Mouse (Mus musculus): ENCODE results near the gene Lrrk1. TPM values are rescaled to one million over a fixed set of nuclear protein-coding genes. Genes with fewer than 3 reads are reported as not detected.

Lrrk1 gene
- total RNA-seq, 4 experiments from 2014 or later: 2.2 to 3.8 (median 2.9) TPM

DNA sequence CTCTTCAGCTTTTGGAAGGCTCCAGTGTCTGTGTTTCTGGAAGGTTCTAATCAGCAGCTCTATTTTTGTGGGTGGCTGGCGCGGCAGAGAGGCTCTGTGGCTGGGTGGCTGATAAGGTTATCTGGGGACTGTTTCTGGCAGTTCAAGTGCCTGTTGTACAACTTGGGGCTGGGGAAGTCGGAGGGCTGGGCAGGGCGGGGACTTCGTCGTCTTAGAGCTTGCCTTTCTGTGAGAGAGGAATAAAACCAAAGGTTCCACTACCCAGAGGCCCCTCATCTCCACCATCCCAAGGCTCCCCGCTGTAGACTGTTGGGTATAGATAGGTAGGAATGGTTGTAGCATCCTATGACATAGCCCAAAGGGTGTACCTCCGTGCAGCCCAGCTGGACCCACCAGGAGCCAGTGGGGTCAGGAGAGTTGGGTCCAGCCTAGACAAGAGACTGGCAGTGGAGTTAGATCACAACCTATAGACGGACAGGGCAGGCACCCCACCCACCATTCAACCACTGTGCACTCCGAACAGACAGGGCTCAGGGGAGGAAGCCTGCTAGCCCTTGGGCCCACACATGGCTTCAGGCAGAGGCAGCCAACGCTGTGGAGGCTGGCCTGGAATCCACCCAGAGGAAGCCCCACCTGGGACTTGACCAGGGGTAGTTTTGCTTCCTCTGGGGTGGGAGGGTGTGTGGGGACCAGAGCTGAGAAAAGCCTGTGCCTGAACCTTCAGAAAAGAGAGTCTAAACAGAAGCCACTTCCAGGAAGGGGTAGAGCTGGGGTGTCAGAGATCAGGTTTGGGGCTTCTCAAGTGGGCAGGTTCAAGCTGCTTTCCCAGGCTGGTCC, 191.3 kb downstream of the Lrrk1 start:
- no peak for DNase-seq (ENCODE audit: low spot score in 2 of 2)

DNA sequence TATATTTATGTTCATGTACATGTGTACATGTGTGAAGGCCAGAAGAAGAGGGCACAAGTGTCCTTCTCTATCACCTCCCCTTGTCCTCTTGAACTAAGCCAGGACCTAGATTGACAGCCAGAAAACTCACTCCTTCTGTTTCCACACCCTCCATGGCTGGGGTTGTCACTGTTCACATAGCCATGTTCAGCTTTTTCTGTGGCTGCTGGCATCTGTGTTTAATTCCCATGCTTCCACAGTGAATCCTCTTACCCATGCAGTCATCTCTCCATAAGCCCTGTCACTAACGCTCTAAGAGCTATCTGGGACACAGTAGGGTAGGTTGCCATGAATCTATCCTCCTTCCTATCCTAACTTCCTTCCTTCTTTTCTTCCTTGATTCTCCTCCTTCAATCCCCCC, 192.3 kb downstream of the Lrrk1 start:
- DNase-seq (ENCODE audit: low spot score in 2 of 2): no peak

DNA sequence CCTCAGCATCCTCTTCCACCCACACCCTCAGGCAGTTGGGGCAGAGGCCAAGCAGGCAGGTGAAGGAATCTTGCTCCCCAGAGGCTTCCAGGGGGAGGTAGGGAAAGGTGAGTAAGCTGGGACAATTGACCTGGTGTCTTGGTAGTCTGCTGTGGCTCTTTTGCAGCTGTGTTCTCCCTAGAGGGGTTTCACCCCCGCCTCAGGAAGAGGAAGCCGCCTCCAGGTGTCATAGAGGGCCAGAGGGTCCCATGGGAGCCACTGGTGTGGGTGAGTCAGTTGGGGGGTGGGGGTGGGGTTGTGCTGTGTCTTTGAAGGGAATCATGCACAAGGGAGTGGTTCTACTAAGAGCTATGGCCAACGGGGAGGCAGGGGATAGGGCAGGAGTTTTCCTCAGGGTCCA, 193.6 kb downstream of the Lrrk1 start:
- DNase-seq (ENCODE audit: low spot score in 2 of 2): no peak

DNA sequence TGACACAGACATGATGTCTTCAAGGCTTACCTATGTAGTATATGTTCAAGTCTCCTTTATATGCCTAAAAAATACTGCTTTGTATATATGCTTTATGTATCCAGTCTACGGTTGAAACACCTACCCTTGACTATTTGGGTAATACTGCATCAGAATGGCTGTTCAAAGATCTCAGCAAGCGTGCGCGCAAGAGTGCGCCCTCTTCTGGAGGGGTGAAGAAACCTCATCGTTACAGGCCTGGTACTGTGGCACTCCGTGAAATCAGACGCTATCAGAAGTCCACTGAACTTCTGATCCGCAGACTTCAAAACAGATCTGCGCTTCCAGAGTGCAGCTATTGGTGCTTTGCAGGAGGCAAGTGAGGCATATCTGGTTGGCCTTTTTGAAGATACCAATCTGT, 197.8 kb downstream of the Lrrk1 start:
- DNase-seq (ENCODE audit: low spot score in 2 of 2): peak in 1 of 2 experiments; percentile 1

DNA sequence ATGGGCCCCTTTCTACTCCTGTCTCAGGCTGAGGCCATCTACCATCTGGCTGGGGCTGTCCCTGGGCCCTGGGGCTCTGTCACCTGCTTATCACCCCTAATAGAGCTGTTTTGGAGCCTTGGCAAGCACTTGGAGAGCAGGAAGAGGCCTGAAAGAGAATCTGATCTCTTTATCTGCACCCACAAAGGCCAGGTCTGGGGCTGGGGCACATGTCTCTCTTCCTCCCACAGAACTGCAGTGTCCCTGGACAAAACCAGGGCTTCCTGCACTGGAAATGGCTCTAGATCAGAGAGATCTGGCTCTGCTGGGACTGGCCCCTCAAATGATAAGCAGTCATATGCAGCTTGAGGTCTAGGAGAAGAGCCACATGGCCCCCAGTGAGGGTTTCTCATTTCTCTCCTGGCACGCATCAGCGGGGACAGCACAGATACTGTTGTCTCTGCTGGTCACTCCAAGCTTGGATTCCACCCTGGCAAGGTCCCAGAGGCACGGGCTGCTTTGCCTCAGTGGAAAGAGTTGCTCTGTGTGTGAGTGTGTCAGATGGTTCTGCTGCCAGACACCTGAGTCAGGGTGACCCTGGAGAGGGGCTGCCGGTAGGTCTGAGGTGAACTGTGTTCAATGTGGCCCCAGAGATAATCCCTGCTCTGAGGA, 200.4 kb downstream of the Lrrk1 start:
- DNase-seq (ENCODE audit: low spot score in 2 of 2): no peak

DNA sequence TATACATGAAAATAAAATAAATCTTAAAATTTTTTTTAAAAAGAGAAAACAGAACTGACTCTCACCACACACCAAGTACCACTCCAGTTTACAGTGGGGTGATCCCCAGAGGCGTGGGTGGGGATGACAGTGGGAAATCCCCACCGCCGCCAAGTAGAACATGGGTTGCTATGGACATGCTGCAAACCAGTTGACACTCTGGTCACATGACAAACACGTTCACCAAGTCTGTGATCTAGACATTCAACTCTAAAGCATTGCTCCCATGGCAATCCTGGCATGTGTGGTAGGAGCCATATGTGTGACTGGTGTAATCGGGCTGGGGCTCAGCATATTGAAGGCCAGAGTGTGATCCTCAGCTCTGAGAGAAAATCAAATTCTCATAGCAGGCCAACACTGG, 202.8 kb downstream of the Lrrk1 start:
- DNase-seq (ENCODE audit: low spot score in 2 of 2): no peak

DNA sequence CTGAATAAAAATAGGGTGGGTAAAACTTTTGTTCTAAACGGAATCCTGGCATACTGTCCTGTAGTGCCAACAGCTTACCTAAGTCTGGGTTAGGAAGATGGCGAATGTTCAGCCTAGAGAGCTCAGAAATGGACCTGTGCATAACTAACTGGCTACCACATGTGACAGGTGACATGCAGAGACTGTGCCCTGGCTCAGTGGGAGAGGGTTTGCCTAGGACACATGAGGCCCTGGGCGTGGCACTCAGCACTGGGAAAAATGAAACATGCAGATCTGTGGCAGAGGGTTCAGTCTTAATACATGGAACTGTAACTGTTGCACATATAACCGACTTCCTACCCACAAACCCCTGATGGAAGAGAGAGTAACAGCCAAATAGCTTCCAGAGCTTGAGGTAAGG, 204.1 kb downstream of the Lrrk1 start:
- DNase-seq (ENCODE audit: low spot score in 2 of 2): no peak

DNA sequence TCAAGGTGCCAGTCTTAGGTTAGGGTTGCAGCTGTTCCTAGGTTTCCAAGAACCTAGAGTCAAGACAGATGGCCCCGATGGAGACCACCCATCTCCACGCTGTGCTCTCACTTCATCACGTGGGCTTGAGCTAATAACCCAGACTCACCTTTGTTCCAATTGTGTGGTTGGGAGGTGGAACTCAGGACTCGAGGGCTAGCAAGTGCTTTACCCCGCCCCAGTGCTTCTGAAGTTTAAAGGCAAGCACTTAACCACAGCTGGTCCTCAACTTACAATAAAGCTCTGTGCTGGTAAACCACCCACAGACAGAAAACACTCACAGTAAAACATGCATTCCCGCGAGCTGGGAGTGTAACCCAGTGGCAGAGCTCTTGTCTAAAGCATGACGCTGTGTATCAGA, 204.7 kb downstream of the Lrrk1 start:
- DNase-seq (ENCODE audit: low spot score in 2 of 2): no peak

DNA sequence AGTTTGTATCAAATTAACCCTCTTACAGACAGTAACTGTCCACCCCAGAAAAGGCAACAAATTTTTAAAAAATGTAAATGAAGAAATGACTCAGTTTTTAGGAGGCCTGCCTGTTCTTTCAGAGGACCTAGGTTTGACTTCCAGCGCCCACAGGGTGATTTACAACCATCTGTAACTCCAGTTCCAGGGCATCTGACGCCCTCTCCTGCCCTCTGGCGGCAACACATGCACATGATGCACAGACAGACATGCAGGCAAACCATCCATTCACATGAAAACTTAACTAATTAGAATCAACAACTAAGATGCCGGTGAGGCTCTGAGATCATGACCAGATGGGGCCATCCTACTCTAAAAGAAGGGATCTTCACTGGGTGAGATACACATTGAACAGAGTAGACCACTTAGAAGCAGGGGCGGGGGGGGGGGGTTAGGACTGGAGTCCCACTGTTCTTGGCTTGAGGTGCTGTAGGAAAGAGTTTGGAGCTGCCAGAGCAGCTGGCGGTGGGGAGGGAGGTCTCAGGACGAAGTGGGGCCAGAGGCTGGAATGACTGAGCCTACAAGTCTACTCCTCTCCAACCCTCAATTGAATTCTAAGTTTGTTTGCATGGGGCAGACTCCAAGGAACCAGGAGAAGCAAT, 206.0 kb downstream of the Lrrk1 start:
- no peak for DNase-seq (ENCODE audit: low spot score in 2 of 2)

DNA sequence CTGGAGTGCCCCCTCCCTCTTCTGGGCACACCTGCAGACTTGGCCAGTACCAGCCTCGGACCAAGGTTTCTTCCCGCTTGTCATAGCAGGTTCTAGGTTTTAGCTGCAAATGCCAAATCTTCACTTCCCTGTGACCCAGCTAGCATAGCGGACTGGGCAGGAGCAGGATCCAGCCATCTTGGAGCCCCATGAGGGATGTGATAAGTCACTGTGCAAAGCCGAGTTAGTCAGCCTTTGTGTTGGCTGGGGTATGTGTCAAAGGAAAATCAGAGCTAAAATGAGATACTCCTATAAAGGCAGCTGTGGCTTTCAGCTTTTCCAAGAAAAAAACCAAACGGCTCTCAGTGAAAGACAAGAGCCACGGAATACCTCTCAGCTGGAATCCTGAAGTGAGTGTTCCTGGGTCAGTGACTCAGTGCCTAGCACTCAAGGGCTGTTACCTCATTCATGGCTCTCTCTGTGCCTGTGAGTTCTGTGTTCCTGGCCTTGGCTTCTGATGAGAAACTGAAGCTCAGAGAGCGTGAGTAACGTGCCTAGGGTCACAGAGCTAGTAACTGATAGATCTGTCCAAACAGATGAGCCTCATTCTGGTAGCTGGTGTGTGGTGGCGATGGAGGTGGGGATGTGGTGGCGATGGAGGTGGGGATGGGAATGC, 207.3 kb downstream of the Lrrk1 start:
- DNase-seq (ENCODE audit: low spot score in 2 of 2): no peak

DNA sequence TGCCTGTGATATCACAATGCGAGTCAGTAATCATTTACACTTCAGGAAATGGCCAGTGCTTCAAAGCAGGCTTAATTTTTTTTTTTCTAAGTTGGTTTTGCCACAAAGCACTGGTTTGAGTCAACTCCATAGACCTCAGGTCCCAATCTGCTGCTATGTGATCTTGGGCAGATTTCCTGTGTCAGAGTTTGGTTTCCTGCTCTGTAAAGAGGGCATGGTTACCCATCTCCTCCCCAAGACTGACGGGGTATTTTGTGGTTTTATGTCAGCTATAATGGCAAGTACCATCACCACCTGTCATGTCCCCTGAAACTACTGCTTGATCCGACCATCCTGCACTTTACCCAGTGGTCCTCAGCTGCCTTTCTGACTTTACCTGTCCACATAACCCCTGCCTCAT, 207.9 kb downstream of the Lrrk1 start:
- DNase-seq (ENCODE audit: low spot score in 2 of 2): no peak

DNA sequence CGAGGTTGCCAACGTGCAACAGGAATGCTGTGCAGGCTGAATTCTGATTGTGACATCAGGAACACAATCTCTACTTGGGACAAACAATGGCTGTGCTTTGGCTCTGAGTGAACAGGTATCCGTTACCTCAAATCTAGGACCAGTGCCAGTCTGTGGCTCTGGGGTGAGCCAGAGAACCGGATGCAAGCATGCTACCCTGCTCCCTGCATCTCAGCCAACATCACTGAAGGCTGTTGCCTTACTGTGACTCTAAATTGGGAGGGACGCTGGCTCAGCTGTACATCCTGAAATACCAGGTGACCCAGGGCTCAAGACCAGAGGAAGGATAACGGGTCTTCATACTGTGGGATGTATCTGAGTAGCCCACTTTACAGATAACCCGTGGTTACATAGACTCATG, 208.4 kb downstream of the Lrrk1 start:
- no peak for DNase-seq (ENCODE audit: low spot score in 2 of 2)

DNA sequence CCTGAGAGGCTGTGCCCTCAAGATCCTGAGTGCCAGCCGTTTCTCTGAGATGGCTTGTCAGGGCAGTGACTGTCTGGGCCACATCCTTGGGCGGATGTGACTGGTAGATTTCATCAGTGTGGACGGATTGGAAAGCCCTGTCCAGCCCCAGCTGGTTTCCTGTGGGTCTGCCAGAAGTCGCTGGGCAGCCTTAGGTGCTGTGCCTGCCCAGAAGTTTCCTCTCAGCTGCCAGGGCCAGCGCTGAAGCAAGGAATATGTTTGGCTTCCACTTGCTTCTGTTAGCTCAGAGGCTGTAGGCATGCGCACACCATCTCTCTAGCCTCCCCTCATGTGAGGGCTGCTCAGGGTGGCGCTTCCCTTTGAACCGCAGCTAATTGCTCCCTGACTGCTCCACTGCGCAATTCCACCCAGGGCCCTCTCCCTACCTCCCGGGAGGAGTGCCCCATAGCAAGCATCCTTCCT, 209.0 kb downstream of the Lrrk1 start:
- peak in 1 of 2 experiments; percentile 38 for DNase-seq (ENCODE audit: low spot score in 2 of 2)

DNA sequence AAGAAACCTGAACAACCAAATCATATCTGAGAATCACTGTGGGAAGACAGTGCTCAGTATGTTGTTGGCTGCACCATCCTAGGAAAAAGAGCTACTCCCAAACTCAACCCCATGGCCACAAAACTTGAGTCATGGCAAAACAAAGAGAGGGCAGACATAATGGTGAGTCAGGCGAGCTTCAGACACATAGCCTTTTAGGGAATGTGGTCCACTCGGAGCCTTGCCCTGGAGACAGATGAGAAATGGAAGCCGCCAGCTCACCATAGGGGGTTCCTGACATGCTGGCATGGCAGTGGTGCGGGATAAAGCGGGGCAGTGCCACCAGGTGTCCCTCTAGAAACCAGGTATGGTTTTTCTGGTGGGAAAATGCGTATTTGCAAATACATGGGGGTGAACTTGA, 210.0 kb downstream of the Lrrk1 start:
- DNase-seq (ENCODE audit: low spot score in 2 of 2): no peak

DNA sequence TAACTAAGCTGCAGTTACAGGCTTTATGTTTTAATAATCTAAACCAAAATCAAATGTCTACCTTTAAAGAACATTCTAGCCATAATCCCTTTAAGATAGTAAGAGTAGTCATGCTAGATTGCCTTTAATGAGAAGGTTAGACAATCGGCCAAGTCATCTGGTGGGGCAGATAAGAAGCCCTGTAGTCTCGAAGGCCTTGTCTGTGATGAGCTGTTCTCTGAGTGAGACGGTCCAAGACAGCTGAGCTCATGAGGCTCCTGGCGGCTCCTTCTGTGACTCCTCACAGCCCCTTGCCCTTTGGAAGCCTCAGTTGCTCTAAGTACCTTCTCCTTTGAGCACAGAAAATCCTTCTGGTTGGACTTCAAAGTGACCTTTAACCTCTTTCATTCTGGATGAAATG, 211.2 kb downstream of the Lrrk1 start:
- no peak for DNase-seq (ENCODE audit: low spot score in 2 of 2)

Small RNAs within 50 kb of the gene (microRNA-seq; reads per million reads assigned to microRNA genes)
- gene Mir7057: not detected

Other genes with a start within 250 kb of the Lrrk1 start
- not detected for gene Gm10974, start 22.4 kb downstream of the Lrrk1 start, total RNA-seq (2022)
- gene Aldh1a3, start 39.2 kb upstream of the Lrrk1 start, total RNA-seq (2022): 1 to 10 TPM in 3 of 4 experiments, under 1 TPM in 1; 0.63 to 1.6 (median 1.1) TPM

All from gastrocnemius, adult 8-10 months (tissue).